Mouse (Mus musculus) limb, embryonic 14.5 days (tissue): Measurements from ENCODE around the gene Aldh1a2. TPM values are rescaled to one million over a fixed set of nuclear protein-coding genes. Genes with fewer than 3 reads are reported as not detected.
A peak's percentile ranks its signal among the peaks of the same experiment; 100 is the strongest.

ENCODE experiments used
- ATAC-seq: fragments of 200-750 bp; cut with Nextera tagmentation; 2 replicates; pipeline ENCODE4 v1.8.0; 2017; ENCODE audit warnings: low read depth, moderate number of reproducible peaks, moderate TSS enrichment; ENCODE audit not compliant: low FRiP score
- DNase-seq: peaks from one replicate; pipeline ENCODE4 v3.0.0-alpha.2; 2015; ENCODE audit warnings: low spot score
- H3K27ac ChIP-seq: fragments of 300-500 bp; sonication (generic); replicated peaks from 2 replicates; pipeline ENCODE4 v1.5.1; 2014; ENCODE audit warnings: low read depth, mild to moderate bottlenecking, low read length, moderate library complexity, mixed read lengths
- H3K27me3 ChIP-seq: fragments of 300-500 bp; sonication (generic); 2 replicates; pipeline ENCODE4 v1.6.1; 2014; ENCODE audit warnings: low read length, mixed read lengths; ENCODE audit not compliant: control insufficient read depth, insufficient read depth
- H3K36me3 ChIP-seq: fragments of 300-500 bp; sonication (generic); 2 replicates; pipeline ENCODE4 v1.6.1; 2014; ENCODE audit warnings: mild to moderate bottlenecking, low read length, moderate library complexity, mixed read lengths; ENCODE audit not compliant: control insufficient read depth, insufficient read depth
- H3K4me1 ChIP-seq: fragments of 300-500 bp; sonication (generic); 2 replicates; pipeline ENCODE4 v1.6.1; 2014; ENCODE audit warnings: antibody characterized with exemption, low read length, mixed read lengths; ENCODE audit not compliant: control insufficient read depth, insufficient read depth
- H3K4me2 ChIP-seq: fragments of 300-500 bp; sonication (generic); replicated peaks from 2 replicates; pipeline ENCODE4 v1.6.1; 2014; ENCODE audit warnings: low read depth, mild to moderate bottlenecking, low read length, moderate library complexity; ENCODE audit not compliant: severe bottlenecking
- H3K4me3 ChIP-seq: fragments of 300-500 bp; sonication (generic); replicated peaks from 2 replicates; pipeline ENCODE4 v1.5.1; 2014; ENCODE audit warnings: low read length
- H3K9ac ChIP-seq: fragments of 300-500 bp; sonication (generic); 2 replicates; pipeline ENCODE4 v1.6.1; 2014; ENCODE audit warnings: mild to moderate bottlenecking, low read depth, low read length, moderate library complexity; ENCODE audit not compliant: severe bottlenecking
- H3K9me3 ChIP-seq: fragments of 300-500 bp; sonication (generic); 2 replicates; pipeline ENCODE4 v1.6.1; 2016; ENCODE audit warnings: low read length; ENCODE audit not compliant: control insufficient read depth
- POLR2A ChIP-seq: fragments of 200-500 bp; IDR thresholded peaks from 2 replicates; pipeline ENCODE4 v1.8.0; 2012; ENCODE audit warnings: inconsistent platforms, mild to moderate bottlenecking, moderate library complexity, borderline replicate concordance; ENCODE audit not compliant: insufficient read depth, insufficient read length; ENCODE audit errors: extremely low read depth
- WGBS: fragments of 180-500 bp; shearing (Covaris S2); extraction: QIAGEN DNeasy Blood & Tissue Kit; methylation state at CpG from one replicate; pipeline ENCODE4 v1.1.7; 2014; 5-methylcytosine and 5-hydroxymethylcytosine counted together
- polyA plus RNA-seq, 2 experiments: library from polyadenylated mRNA; depleted of rRNA in 1 of 2; stranded (reverse) in 1 of 2; unstranded in 1 of 2; fragments of >200 nt; fragmentation: Nextera tagmentation in 1 of 2; extraction: Ambion mirVana in 1 of 2; gene quantifications; 2 replicates each; pipeline versions ENCODE4 v1.2.1 to v1.2.3; 2012 to 2014

Gene Aldh1a2
- polyA plus RNA-seq, 2 experiments: 14.8 to 16.3 TPM

DNA sequence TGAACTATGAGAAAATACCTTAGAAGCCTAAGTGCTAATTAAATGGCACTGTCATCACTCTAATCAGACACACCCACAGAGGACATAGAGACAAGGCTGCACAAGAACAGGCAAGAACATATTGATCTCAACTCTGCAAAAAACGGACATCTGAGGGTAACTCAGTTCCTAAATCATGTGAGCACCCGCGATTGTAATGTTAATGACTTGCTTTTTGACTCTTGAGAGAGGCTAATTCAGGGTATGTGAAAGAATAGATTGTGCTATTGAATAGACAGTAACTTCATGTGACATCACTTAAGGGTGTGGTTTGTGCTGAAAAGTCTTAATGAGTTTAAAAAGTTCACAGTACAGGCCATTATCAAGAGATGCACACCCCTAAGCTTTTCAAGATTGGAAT, 116.1 kb downstream of the Aldh1a2 start:
- H3K9me3 ChIP-seq: no peaks in the 10 kb centered on the region
- H3K36me3 ChIP-seq: no peaks in the 10 kb centered on the region
- no peaks in the 10 kb centered on the region for H3K4me1 ChIP-seq
- no peak overlapping the region for H3K4me2 ChIP-seq
- WGBS: 70% methylated on average over 3 of the region's 3 CpGs
- ATAC-seq: no peak
- H3K27ac ChIP-seq: no peak overlapping the region
- TF ChIP-seq POLR2A: no peak
- H3K9ac ChIP-seq: no peak overlapping the region
- DNase-seq: no peak
- no peak overlapping the region for H3K4me3 ChIP-seq
- H3K27me3 ChIP-seq: no peaks in the 10 kb centered on the region; the same call in 1 of the 2 replicates

DNA sequence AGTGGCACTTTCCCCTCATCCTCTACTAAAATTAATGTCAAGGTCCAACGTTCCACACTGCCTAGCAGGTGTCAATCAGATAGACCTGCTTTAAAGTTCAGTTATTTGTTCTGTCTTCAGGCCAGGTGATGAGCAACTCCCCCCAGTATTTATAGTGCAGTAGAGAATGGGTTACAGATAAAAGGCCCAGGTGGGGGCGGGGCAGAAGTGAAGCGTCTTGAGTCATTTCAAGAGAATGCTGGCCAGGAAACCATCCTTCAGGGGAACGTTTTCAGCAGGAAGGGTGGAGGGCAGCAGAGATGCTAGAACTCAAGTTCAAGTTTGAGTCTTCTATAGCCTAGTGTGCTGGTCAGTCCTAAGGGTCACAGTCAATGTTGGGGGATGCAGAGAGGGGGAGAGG, 121.1 kb downstream of the Aldh1a2 start:
- Histone ChIP-seq H3K27ac (no peak overlapping the region), H3K4me2 (no peak overlapping the region), H3K4me3 (no peak overlapping the region), H3K4me1 (peaks cover 13% of the 10 kb centered on the region), H3K9ac (no peak overlapping the region), H3K36me3 (no peaks in the 10 kb centered on the region), H3K9me3 (no peaks in the 10 kb centered on the region), H3K27me3 (no peaks in the 10 kb centered on the region; the same call in 1 of the 2 replicates)
- 52% methylated on average over 4 of the region's 4 CpGs for WGBS
- no peak for TF ChIP-seq POLR2A
- DNase-seq: no peak
- no peak for ATAC-seq

DNA sequence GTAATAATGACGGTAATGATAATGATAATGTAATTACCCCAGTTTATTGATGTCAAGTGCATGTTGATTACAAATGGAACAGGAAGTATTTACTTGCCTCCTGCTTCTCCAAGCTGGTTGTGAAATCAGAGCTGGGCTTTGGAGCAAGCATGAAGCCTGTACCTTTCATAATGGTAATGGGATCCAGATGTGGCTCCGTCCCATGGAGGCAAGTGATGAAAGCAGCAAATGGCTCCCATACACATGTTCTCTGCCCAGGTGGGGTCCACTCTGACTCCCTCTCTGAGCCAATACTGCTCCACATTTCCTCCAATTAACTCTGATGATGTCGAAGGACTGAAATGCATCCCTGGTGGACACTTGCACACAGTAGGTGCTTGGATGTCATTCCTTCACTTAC, 121.8 kb downstream of the Aldh1a2 start:
- ATAC-seq: peak; percentile 81
- no peak for TF ChIP-seq POLR2A
- 20% methylated on average over 3 of the region's 3 CpGs for WGBS
- H3K9me3 ChIP-seq: no peaks in the 10 kb centered on the region
- no peaks in the 10 kb centered on the region for H3K27me3 ChIP-seq
- no peaks in the 10 kb centered on the region for H3K36me3 ChIP-seq
- no peak overlapping the region for H3K9ac ChIP-seq
- DNase-seq: peak; percentile 49
- H3K27ac ChIP-seq: no peak overlapping the region
- peaks cover 13% of the 10 kb centered on the region for H3K4me1 ChIP-seq
- H3K4me2 ChIP-seq: no peak overlapping the region
- H3K4me3 ChIP-seq: no peak overlapping the region

DNA sequence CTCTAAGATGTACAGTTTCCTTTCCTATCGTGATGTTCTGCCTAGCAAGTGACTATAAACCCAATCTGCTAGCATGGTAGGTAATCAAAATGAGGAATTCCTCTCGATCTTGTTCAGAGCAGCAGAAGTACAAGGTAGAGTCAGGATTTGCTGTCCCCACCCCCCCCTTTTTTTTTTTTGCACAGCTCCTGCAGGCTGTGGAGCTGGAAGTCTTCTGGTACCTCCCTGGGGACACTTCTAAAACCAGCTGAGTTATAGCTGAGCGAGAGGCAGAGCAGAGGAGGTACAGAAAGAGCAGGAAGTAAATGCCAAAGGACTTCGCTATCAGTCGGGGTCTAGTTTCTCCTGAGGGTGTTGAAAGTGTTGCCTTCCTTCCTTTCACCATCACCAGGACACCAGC, 124.5 kb downstream of the Aldh1a2 start:
- H3K27ac ChIP-seq: no peak overlapping the region
- DNase-seq: no peak
- ATAC-seq: no peak
- peaks cover 13% of the 10 kb centered on the region for H3K4me1 ChIP-seq
- 51% methylated on average over 5 of the region's 5 CpGs for WGBS
- no peaks in the 10 kb centered on the region for H3K9me3 ChIP-seq
- no peak overlapping the region for H3K4me3 ChIP-seq
- H3K9ac ChIP-seq: no peak overlapping the region
- no peak for TF ChIP-seq POLR2A
- no peak overlapping the region for H3K4me2 ChIP-seq
- H3K27me3 ChIP-seq: no peaks in the 10 kb centered on the region
- no peaks in the 10 kb centered on the region for H3K36me3 ChIP-seq

Other genes with a start within 250 kb of the Aldh1a2 start
- gene Aqp9, start 47.1 kb upstream of the Aldh1a2 start, polyA plus RNA-seq (2012; rRNA removed): 0.46 and 0.49 TPM in 2 replicates
- gene Aqp9, start 47.1 kb upstream of the Aldh1a2 start, polyA plus RNA-seq (2014; fragmentation: Nextera tagmentation; extraction: Ambion mirVana): 1.1 and 1.2 TPM in 2 replicates